Mouse (Mus musculus) heart, postnatal 0 days (tissue): Measurements from ENCODE around the gene Ccdc189. TPM values are rescaled to one million over a fixed set of nuclear protein-coding genes. Genes with fewer than 3 reads are reported as not detected.

Source experiments
- ATAC-seq: fragments of 200-750 bp; cut with Nextera tagmentation; 2 replicates; pipeline ENCODE4 v1.8.0; 2017; ENCODE audit warnings: low read depth, moderate number of reproducible peaks, moderate library complexity; ENCODE audit not compliant: insufficient read depth
- DNase-seq: peaks from one replicate; pipeline ENCODE4 v3.0.0-alpha.2; 2016; ENCODE audit warnings: low spot score
- H3K27ac ChIP-seq: fragments of 300-500 bp; sonication (generic); 2 replicates; pipeline ENCODE4 v1.5.1; 2014; ENCODE audit warnings: low read depth, mild to moderate bottlenecking
- H3K27me3 ChIP-seq: fragments of 300-500 bp; sonication (generic); 2 replicates; pipeline ENCODE4 v1.6.1; 2014; ENCODE audit warnings: low read length, mixed read lengths; ENCODE audit not compliant: control insufficient read depth, insufficient read depth
- H3K36me3 ChIP-seq: fragments of 300-500 bp; sonication (generic); replicated peaks from 2 replicates; pipeline ENCODE4 v1.6.1; 2014; ENCODE audit warnings: low read length, mixed read lengths; ENCODE audit not compliant: control insufficient read depth, insufficient read depth
- H3K4me1 ChIP-seq: fragments of 300-500 bp; sonication (generic); 2 replicates; pipeline ENCODE4 v1.6.1; 2014; ENCODE audit warnings: antibody characterized with exemption; ENCODE audit not compliant: control insufficient read depth, insufficient read depth
- H3K4me2 ChIP-seq: fragments of 300-500 bp; sonication (generic); 2 replicates; pipeline ENCODE4 v1.6.1; 2014; ENCODE audit warnings: low read depth, mild to moderate bottlenecking, low read length, moderate library complexity
- H3K4me3 ChIP-seq: fragments of 300-500 bp; sonication (generic); 2 replicates; pipeline ENCODE4 v1.5.1; 2014; ENCODE audit warnings: low read depth, low read length
- H3K9ac ChIP-seq: fragments of 300-500 bp; sonication (generic); replicated peaks from 2 replicates; pipeline ENCODE4 v1.6.1; 2014; ENCODE audit warnings: low read depth, low read length, mixed read lengths
- H3K9me3 ChIP-seq: fragments of 300-500 bp; sonication (generic); replicated peaks from 2 replicates; pipeline ENCODE4 v1.6.1; 2016; ENCODE audit warnings: low read length; ENCODE audit not compliant: control insufficient read depth
- CTCF ChIP-seq: IDR thresholded peaks from 2 replicates; pipeline ENCODE4 v1.5.1; 2016; ENCODE audit warnings: antibody characterized with exemption, control low read depth, low read depth
- EP300 ChIP-seq: IDR thresholded peaks from 2 replicates; pipeline ENCODE4 v1.6.1; 2016; ENCODE audit warnings: antibody characterized with exemption, low read depth
- WGBS: fragments of 180-500 bp; shearing (Covaris S2); extraction: QIAGEN DNeasy Blood & Tissue Kit; methylation state at CpG from one replicate; pipeline ENCODE4 v1.1.7; 2014; 5-methylcytosine and 5-hydroxymethylcytosine counted together
- polyA plus RNA-seq: library from polyadenylated mRNA; unstranded; fragments of >200 nt; fragmentation: Nextera tagmentation; extraction: Ambion mirVana; gene quantifications from 2 replicates; pipeline ENCODE4 v1.2.1, GENCODE M21; 2015
- total RNA-seq: library from RNA; depleted of rRNA; stranded (reverse); fragments of >200 nt; gene quantifications from 2 replicates; pipeline ENCODE4 v1.2.3, GENCODE M21; 2014; ENCODE audit warnings: low replicate concordance

Gene Ccdc189
- total and polyA plus RNA-seq, 2 experiments from 2014 or later: 15.0 to 16.0 TPM

DNA sequence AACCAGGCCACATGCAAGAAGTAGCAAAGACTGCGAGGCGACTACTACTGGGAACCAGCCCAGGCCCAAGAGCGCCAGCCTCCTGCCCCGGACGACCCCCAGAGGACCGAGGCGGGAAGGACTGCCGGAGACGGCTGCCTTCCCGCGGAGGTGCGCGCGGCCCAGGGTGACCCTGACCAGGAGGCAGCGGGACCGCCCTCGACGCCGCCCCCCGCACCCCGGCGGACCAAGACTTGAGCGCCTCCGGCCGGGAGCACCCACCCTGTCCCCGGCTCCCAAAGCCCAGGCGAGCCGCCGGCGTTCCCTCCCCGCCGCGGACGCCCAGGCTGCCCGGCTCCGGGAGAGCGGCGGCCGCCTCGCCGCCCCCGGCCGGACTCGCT lies 26.1 kb upstream of the Ccdc189 start:
- Histone ChIP-seq H3K4me1 (peaks cover 9% of the 10 kb centered on the region), H3K36me3 (peaks cover 36% of the 10 kb centered on the region), H3K9ac (peak overlapping the region; percentile 96), H3K27ac (peak overlapping the region; percentile 96), H3K4me2 (peak overlapping the region; percentile 95), H3K27me3 (no peaks in the 10 kb centered on the region), H3K4me3 (peak overlapping the region; percentile 94), H3K9me3 (no peaks in the 10 kb centered on the region)
- ATAC-seq: peak; percentile 77
- WGBS: 0% methylated on average over 11 of the region's 44 CpGs
- peak; percentile 46 for DNase-seq
- TF ChIP-seq EP300 (no peak), CTCF (no peak)

DNA sequence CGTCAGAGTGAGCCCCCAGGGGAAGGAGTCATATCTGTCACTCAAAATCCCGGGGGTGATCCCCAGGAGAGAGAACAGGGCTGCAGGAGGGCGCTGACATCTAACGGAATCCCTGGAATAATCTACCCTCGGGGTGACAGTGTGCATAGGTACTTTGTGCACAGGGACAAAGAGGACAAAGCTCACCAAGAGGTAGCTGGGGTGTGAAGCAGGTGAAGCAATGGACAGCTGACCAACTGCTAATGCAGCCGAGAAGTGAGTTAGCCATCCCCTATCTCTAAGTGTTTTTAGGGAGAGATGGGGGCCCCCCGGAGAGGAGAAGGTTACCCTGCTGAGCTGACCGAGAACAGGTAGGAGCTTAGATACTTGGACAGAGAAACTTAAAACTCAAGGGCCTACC lies 25.7 kb upstream of the Ccdc189 start:
- Histone ChIP-seq H3K9me3 (no peaks in the 10 kb centered on the region), H3K4me1 (peaks cover 9% of the 10 kb centered on the region), H3K27ac (peak overlapping the region; percentile 96), H3K4me2 (peak overlapping the region; percentile 95), H3K36me3 (peaks cover 40% of the 10 kb centered on the region), H3K4me3 (peak overlapping the region; percentile 94), H3K27me3 (no peaks in the 10 kb centered on the region), H3K9ac (peak overlapping the region; percentile 96)
- DNase-seq (peak; percentile 5), ATAC-seq (no peak)
- no peak for TF ChIP-seq CTCF
- no peak for TF ChIP-seq EP300
- WGBS: 19% methylated on average over 8 of the region's 8 CpGs

DNA sequence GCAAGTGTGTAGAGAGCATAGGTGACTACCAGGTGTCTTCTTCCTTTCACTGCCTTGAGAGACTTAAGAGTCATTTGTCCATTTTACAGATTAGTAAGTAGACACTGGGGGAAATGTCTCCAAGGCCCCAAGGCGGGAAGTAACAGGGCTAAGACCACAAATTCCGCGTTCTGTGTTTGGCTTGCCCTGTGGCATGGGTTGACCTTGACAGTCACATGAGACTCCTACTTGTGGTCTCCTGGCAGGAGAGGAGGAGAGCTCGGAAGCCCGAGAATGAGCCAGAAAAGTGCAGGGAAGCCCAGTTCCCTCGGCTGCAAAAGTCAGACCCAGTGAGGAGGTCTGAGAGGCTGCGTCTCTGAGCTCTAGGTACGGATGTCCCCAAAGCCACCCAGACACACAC lies 25.1 kb upstream of the Ccdc189 start:
- Histone ChIP-seq H3K27ac (peak overlapping the region; percentile 96; the same call in 1 of the 2 replicates), H3K36me3 (peaks cover 41% of the 10 kb centered on the region)
- WGBS: 54% methylated on average over 8 of the region's 8 CpGs

DNA sequence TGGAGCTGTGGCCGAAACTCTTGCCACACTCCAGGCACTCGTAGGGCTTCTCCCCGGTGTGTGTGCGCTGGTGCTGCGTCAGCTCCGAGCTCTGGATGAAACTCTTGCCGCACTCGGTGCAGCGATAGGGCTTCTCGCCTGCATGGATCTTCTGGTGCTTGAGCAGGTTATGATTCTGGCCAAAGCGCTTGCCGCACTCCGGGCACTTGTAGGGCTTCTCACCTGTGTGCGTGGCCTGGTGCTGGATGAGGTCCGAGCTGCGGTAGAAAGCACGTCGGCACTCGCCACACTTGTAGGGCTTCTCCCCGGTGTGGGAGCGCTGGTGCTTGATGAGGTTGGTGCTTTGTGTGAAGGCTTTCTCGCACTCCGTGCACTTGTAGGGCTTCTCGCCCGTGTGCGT lies 23.2 kb upstream of the Ccdc189 start:
- H3K36me3 ChIP-seq: peaks cover 55% of the 10 kb centered on the region

More for the DNA sequence above, 25.1 kb upstream of the Ccdc189 start:
- Histone ChIP-seq H3K4me1 (peaks cover 9% of the 10 kb centered on the region), H3K4me3 (no peak overlapping the region; the same call in 1 of the 2 replicates), H3K9me3 (no peaks in the 10 kb centered on the region), H3K9ac (peak overlapping the region; percentile 96; the same call in 1 of the 2 replicates), H3K27me3 (no peaks in the 10 kb centered on the region), H3K4me2 (peak overlapping the region; percentile 95)
- TF ChIP-seq EP300: no peak
- no peak for TF ChIP-seq CTCF
- ATAC-seq (no peak), DNase-seq (no peak)

DNA sequence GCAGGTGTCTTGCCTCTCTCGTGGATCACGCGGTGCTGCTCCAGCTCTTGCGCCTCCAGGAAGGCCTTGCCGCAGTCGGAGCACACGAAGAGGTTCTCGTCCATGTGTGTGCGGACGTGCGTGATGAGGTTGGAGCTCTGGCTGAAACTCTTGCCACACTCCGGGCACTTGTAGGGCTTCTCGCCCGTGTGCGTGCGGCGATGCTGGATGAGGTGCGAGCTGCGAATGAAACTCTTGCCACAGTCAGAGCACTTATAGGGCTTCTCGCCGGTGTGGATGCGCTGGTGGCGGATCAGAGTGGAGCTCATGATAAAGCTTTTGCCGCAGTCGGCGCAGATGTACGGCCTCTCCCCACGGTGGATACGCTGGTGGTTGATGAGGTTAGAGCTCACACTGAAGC lies 22.6 kb upstream of the Ccdc189 start:
- Histone ChIP-seq H3K4me2 (no peak overlapping the region), H3K9ac (no peak overlapping the region), H3K4me3 (no peak overlapping the region), H3K36me3 (peaks cover 55% of the 10 kb centered on the region), H3K9me3 (no peaks in the 10 kb centered on the region), H3K27me3 (no peaks in the 10 kb centered on the region), H3K4me1 (peaks cover 9% of the 10 kb centered on the region), H3K27ac (no peak overlapping the region)
- DNase-seq (no peak), ATAC-seq (no peak)
- 96% methylated on average over 29 of the region's 29 CpGs for WGBS
- TF ChIP-seq EP300: no peak
- no peak for TF ChIP-seq CTCF

More for the DNA sequence above, 23.2 kb upstream of the Ccdc189 start:
- Histone ChIP-seq H3K9ac (no peak overlapping the region), H3K4me1 (peaks cover 9% of the 10 kb centered on the region), H3K27me3 (no peaks in the 10 kb centered on the region), H3K9me3 (no peaks in the 10 kb centered on the region), H3K4me3 (no peak overlapping the region), H3K4me2 (no peak overlapping the region), H3K27ac (no peak overlapping the region)
- ATAC-seq (no peak), DNase-seq (no peak)
- 97% methylated on average over 26 of the region's 26 CpGs for WGBS
- TF ChIP-seq EP300 (no peak), CTCF (no peak)

DNA sequence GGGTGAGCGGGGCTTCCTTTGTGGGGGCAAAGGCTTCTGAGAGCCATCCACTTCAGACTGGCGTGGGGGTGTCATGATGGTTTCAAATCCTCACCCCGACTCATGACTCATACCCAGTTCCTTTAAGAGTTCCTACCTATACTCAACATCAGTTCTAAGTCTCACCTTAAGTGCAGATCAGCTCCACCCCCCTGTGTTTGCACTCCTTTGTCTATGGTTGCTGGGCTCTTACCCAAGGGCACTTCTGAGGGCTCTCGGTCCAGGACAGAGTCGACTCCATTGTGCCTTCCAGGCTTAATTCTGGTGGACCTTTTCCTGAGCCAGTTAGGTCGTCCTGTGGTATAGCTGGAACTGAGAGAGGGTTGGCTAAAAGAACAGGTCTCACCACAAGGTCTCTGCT lies 18.8 kb upstream of the Ccdc189 start:
- ATAC-seq (no peak), DNase-seq (no peak)
- TF ChIP-seq EP300: no peak
- no peak for TF ChIP-seq CTCF
- WGBS: 80% methylated on average over 6 of the region's 6 CpGs
- Histone ChIP-seq H3K4me2 (no peak overlapping the region), H3K4me1 (no peaks in the 10 kb centered on the region), H3K27me3 (no peaks in the 10 kb centered on the region), H3K9ac (no peak overlapping the region), H3K36me3 (peaks cover 74% of the 10 kb centered on the region), H3K27ac (no peak overlapping the region), H3K9me3 (no peaks in the 10 kb centered on the region), H3K4me3 (no peak overlapping the region)
